Mouse (Mus musculus) frontal cortex, postnatal 14 days (tissue): ENCODE results near the gene Ttc33.
A peak's percentile ranks its signal among the peaks of the same experiment; 100 is the strongest.

ENCODE experiments used
- DNase-seq, 2 experiments: peaks; one replicate each; pipeline ENCODE4 v3.0.0; 2022; ENCODE audit warnings: low spot score in 2 of 2

The Ttc33 gene

DNA sequence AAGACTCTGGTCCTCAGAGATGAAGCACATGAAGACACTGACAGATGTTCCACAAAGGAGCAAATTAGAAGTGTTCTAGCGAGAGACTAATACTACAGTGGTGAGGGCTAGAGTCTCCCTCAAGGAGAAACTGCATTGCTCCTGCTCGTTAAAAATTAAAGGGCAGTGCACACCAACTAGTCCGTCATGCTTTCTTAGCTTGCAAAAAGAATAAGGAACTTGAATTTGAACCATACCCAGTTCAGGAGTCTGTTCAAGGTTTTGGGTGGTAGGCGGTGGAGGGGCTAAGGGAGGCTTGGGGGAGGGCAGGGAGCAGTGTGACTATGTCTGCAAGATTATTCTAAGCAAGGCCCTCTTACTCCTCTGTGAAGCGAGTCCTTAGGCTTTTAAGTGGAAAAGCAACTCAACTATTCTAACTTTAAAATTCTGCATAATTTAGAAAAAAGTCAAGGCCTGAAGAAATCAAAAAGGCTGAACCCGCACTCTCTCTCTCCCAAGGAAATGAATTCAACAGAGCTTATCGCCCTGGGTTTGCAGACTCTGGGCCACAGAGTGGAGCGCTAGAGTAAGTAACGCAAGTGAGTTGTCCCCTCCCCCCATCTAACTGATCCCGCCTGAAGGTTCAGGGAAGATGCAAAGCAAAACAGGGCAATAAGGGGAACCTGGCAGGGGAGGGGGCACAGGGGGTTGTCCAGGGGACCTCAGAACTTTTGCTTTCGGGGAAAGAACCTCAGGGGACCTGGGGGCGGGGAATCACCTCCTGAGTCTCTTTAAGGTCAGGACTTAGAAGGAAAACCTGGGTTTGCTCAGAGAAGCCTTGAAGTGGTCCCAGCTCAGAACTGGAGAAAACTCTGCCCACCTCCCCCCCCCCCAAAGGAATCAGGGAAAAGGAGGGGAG, 56.2 kb downstream of the Ttc33 start:
- peak in 1 of 2 experiments; percentile 22 for DNase-seq

DNA sequence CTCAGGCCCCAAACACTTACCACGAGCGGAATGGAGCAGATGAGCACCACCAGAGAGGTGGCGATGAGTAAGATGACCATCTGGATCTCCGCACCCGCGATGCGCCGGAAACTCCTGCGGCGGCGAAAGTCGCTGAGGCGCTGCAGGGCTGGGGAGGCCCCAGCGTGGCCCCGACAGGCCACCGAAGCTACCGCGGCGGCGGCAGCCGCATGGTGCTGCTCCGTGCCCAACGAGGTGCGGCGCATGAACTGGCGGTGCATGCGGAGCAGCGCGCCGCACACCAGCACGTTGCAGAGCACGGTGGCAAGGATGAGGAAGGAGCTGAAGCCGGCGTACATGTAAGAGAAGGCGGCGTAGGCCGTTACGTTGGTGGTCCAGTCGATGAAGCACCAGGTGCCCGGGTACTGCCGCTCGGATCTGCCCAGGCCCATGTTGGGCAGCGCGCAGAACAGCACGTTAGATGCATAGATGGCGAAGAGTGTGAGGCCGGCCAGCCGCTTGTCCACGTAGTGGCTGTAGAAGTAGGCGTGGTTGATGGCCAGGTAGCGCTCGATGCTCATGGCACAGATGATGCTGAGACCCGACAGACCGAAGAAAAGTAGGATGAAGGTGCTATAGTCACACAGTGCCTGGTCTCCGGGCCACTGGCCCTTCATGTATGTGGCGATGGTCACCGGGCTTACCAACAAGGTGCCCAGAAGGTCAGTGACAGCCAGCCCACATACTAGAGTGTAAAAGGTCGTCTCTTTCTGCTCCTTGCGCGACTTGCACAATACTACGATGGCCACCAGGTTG, 57.1 kb downstream of the Ttc33 start:
- peak in 1 of 2 experiments; percentile 28 for DNase-seq

DNA sequence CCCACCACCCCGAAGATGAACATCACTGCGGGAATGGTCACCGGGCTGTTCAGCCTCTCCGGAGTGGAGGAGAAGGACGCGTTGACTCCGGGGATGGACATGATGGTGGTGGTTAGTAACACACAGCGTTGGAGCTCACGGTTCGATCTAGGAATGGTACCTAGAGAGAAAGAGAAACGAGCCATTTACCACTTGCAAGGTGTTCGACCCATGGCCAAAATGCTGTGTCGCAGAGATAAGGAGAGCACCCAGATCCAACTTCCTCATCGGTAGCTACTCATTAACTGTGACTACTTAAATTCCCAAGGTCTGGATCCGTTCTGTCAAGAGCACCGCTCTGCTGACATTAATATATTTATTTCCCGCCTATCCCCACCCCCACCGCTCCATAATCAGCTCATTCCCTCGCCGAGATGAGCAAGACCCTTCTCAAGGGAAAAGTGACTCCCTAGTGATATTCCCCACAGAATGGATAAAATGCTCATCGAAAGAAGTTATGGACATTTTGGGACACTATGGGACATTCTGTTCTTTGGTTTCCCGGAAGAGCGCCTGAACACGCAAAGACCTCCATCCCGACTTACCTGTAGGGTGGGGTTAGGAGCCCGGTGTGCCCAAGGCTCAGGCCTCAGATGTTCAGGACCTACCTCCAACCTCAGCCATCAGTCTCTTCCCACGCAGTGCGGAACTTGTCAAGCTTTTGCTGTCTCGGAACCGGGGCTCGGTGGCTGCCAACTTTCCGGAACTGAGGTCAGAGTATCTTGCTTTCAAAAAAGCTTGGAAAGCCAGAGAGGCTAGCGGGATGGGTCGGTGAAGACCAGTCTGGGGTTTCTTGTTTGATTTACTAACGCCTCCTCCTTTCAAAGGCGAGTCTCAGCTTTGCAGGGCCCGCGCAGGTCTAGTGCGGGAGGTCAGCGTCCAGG, 58.0 kb downstream of the Ttc33 start:
- peak in 1 of 2 experiments; percentile 8 for DNase-seq

DNA sequence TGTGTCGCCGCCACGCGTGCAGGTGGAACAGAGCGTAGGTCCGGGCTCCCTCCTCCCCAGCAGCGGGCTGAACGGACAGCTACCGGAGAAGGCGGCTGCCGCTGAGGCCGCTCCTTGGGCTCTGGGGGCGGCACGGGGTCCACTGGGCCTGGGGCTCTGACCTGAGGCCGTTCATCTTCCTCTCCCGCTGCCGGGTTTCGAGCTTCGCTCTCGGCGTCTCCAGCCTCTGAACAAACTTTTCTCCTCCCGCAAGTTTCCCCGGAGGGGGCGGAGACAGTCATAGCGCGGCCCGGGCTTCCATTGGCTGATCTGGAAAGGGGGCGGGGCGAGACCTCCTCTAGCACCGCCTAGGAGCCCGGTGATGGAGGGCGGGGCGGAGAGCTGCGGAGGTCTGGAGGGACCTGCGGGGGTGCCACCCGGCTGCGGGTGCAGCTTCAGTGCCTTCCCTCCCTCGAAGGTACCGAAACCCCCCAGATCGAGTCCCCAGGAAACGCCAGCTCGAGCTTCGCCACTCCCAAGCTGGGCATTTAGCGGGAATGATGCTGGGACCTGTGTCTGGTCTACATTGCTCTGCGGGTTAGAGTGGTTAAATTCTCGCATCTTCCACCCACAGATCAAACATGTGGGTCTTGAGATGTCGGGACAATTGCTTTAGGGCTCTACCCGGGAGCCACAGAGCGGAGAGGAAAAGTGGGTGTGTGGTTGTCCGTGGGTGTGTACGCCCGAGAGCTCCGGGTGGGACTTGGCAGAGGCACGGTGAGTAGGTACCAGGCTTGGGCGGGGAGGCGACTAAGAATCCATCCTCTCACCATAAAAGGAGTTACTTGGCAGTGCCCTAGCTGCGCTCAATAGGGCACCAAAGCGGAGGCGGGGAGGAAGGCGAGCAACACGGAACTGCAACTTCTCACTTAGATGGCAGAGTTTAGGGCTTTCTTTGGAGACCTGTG, 58.9 kb downstream of the Ttc33 start, which contains the start of gene Ptger4:
Ptger4 (minus strand) TSS at position 229 of the 947 bp plus-strand sequence.
- DNase-seq: peak; percentile 65 to 81

DNA sequence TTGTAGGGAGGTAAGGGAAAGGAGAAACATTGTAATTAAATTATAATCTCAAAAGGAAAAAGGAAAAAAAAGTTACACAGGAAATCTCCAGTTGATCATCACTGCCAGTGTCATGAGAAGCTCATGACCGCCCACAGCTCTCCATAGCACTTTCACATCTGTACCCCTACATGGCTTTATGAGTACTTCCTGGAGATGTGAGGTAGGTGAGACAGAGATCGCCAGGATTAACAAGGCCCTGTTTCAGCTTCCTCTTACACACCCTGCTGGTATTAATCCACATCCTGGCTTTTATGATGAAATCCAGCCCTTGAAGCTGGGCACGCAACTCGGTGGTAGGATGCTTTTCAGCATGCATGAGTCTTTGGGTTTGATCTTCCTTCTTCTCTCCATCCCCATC, 64.9 kb downstream of the Ttc33 start:
- no peak for DNase-seq

DNA sequence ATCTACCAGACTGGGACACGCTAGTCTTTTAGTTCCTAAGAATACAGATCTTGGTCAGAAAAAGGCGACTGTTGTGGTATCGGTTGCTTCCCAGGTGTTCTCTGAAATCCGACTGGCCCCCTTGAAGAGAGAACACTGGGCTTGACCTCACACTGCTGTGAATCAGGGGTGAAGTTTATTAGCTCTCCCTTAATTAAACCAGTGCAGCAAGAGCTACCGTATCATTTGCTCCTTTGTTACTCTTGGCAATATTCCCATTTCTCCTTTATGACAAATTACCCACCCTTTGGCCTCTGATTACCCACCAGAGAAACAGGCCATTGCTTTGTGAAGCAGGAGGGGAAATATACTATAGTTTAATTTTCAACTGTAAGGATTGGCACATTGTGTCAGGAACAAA, 74.9 kb downstream of the Ttc33 start:
- no peak for DNase-seq

DNA sequence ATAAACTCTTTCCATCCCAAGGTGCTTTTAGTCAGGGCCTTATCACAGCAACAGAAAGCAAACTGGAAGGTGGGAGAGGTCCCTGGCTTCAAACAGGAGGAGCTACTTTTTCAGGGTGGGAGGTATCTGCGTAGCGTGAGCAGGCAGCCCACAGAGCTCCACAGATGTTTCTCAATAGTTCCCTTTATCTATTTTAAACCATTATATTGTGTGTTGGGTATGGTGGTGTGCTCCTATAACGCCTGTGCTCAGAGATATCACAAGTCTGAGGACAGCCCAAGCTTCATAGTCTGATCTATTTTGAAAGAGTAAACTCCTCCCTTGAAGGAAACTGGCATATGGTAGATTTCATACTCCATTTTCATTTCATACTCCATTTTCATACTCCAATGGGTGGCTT, 75.7 kb downstream of the Ttc33 start:
- DNase-seq: no peak

DNA sequence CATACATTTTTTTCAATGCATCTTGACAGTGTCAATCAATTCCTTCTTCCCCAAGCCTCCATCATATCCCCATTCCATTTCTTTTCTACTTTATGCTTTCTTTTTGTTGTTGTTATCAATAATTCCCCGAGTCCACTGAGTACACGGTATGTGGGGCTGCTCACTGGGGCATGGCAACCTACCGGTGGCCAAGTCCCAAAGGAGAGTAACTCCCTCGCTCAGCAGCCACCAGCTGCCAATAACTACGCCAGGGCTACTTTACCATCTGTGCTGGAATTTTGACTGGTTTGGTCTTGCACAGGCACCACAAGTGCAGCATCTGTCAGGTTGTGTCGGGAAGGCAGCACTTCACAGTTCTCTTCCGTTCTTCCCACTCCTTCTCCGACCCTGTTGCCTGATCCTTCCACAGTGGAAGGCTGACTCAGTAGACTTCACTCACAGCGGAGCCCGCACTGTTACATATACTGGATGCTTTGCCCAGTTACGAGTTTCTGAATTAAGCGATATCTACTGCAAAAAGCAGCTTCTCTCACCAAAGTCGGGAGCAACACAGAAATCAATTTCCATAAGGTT, 76.9 kb downstream of the Ttc33 start:
- no peak for DNase-seq

DNA sequence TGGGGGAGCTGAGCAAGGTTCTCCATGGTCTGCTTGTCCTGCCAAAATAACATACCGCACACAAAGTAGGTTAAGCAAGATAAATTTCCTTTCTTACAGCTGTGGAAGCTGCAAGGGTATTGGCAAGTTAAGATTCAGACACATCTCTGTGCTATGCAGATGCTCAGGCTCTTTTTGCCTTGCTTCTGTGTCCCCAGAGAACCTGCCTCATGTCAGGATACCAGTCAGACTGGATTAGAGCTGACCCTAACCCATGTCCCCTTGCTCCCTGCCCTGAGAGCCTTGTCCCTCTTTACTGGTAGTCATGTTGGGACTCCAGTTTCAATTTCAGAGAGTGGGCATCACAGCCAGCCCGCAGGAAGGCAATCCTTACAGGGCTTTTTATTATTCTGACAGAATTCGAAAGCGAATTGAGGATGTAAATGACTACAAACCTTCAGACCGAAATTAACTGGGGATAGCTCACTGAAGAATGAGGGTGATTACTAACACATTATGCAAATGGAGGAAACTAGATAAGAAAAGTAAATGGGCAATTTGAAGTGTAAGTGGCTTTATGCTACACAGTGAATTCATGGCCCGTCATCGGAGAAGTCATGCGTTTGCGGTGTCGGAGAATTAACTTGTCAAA, 77.7 kb downstream of the Ttc33 start:
- DNase-seq: no peak

DNA sequence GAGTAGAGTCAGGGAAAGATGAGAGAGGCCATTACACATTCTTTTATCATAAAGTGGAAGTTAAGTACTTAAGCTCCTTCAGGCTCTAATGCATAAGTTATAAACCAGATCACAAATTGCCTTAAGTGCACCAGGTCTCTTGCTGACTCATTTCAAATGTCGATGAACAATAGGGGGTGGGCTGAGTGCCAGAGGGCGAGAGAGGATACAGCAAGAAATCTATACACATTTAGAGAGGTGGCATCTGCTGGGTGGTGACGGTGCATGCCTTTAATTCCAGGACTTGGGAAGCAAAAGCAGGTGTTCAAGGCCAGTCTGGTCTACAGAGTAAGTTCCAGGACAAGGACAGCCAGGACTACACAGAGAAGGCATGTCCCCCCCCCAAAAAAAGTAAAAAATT, 80.8 kb downstream of the Ttc33 start:
- DNase-seq: no peak
